Mouse (Mus musculus): ENCODE measurements around the gene Rpa3. TPM values are rescaled to one million over a fixed set of nuclear protein-coding genes. Genes with fewer than 3 reads are reported as not detected.

The Rpa3 gene
- total RNA-seq, 1 experiment from 2014 or later = 27.5 TPM

- peak; percentile 89 for DNase-seq
These were observed 49.7 kb downstream of the Rpa3 start, which contains the start of gene Mios for GRCm38 (mm10) chr6:8209047-8209865. Gene Mios (plus strand): TSS chr6:8209222.

Other genes with a start within 250 kb of the Rpa3 start
- gene Col28a1, start 66.6 kb downstream of the Rpa3 start, total RNA-seq (2021) = 1.6 and 1.9 TPM in 2 replicates
- gene Mios, start 50.0 kb downstream of the Rpa3 start, total RNA-seq (2021) = 19.2 and 19.7 TPM in 2 replicates
- 15.7 and 19.1 TPM in 2 replicates for gene Umad1, start 115 bp upstream of the Rpa3 start, total RNA-seq (2021)
- gene Gm45062, start 277 bp upstream of the Rpa3 start, total RNA-seq (2021) = 4.8 TPM in 1 of 2 replicates, not detected in the other